Mouse (Mus musculus): Measurements from ENCODE around the gene Il17ra.

Il17ra gene

DNA sequence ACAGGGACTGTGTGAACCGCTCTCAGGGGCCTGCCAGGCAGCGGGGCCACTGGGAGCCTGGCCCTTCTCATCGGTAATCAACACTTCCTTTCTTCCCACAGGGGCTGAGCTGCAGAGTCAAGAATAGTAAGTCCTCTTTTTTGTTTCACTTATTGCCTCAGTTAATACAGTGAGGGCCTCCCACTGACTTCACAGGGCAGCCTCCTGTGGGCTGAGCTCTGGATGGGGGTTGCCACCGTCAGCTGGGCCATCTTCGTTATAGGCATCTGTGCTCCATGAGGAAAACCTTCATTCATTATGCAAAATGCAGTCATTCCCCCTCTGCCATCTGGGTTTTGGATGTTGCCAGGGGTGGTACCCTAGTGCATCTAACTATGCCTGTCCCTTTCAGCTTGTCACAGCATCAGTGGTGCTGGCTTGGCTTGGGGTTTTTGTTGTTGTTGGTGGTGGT, 9.0 kb downstream of the Il17ra start:
- no peak for DNase-seq (ENCODE audit: low spot score)

DNA sequence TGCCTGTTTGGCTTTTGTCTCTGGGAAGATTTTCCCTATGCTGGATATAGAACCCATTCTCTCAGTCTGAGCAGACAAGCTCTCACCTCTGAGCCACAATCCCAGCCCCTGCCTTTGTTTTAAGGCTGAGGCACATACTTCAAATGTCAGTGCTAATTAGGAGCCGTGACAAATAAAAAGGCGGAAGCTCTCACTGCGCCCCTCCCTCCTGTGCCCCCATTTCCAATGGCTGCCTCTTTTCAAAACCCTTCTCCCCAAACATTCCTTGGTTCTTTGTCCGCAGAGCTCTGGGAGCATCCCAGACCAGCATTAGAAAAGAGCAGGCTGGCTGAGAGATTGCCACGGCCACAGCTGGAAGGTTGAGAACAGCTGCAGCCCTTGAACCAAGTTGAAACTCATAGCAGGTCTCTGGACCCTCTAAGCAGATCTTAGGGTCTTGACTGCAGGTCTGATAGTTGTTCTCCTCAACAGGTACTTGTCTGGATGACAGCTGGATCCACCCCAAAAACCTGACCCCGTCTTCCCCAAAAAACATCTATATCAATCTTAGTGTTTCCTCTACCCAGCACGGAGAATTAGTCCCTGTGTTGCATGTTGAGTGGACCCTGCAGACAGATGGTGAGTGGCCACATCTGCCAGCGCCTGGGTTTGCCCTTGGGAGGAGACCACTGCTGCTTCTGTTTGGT, 9.6 kb downstream of the Il17ra start:
- no peak for DNase-seq (ENCODE audit: low spot score)

DNA sequence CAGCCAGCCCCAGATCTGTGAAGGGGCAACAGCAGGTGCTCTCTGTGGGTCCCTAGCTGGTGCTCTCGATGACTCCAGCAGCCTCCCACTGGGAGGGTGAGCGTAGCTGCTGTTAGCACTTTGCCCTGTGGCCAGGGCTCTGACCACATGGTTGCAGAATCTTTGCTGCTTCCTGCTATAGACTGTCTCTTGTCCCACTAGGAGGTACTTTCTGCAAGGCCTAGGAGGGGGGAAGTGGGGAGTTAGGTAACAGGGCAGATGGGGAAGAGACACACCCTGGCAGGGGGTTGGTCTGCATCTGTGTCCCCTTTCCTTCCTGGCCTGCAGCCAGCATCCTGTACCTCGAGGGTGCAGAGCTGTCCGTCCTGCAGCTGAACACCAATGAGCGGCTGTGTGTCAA, 10.4 kb downstream of the Il17ra start:
- DNase-seq (ENCODE audit: low spot score): no peak

DNA sequence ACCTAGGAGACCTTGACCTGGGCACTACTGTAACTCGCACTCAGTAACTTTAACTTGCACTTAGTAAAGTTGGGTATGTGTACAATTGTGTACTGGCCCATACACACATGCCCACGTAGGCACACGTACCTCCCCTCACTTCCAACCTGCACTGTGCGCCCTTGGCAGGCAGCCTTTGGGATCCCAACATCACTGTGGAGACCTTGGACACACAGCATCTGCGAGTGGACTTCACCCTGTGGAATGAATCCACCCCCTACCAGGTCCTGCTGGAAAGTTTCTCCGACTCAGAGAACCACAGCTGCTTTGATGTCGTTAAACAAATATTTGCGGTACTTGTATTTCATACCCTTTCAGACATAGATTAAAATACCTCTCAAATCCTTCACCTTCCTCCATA, 12.2 kb downstream of the Il17ra start:
- DNase-seq (ENCODE audit: low spot score): no peak

DNA sequence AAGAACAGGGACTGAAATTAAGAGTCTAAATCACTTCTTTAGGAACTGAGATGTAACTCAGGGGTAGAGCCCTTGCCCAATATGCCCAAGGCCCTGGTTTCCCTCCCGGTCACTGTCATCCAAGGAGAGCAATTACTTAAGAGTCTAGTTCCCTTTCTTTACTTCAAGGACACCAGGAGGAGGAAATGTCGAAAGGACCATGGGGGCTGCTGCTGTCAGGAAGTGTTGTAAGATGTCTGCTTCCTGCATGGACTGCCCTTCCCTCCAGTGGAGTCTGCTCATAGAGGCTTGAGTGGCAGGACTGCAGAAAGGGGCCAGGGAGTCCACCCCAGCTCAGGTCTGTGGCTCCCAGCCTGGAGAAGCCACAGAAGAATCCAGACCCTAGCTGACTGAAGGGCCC, 16.3 kb downstream of the Il17ra start:
- DNase-seq (ENCODE audit: low spot score): no peak

DNA sequence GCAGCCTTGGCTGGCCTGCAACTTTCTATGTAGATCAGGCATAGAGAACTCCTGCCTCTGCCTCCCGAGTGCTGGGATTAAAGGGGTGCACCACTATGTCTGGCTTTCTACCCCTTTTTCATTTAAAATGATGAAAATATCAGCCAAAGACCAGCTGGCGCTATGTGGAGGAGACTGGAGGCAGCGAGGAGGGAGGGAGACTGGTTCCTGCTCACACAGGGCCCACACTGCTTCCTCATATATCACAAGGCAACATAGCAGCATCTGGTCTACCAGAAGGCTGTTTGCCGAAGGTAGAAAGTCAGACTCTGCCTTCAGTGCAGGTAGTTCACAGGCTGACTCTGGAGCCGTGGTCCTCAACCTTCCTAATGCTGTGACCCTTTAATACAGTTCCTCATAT, 17.3 kb downstream of the Il17ra start:
- DNase-seq (ENCODE audit: low spot score): no peak

DNA sequence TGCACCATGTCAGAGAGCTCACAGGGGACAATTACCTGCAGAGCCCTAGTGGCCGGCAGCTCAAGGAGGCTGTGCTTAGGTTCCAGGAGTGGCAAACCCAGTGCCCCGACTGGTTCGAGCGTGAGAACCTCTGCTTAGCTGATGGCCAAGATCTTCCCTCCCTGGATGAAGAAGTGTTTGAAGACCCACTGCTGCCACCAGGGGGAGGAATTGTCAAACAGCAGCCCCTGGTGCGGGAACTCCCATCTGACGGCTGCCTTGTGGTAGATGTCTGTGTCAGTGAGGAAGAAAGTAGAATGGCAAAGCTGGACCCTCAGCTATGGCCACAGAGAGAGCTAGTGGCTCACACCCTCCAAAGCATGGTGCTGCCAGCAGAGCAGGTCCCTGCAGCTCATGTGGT, 18.5 kb downstream of the Il17ra start:
- no peak for DNase-seq (ENCODE audit: low spot score)

DNA sequence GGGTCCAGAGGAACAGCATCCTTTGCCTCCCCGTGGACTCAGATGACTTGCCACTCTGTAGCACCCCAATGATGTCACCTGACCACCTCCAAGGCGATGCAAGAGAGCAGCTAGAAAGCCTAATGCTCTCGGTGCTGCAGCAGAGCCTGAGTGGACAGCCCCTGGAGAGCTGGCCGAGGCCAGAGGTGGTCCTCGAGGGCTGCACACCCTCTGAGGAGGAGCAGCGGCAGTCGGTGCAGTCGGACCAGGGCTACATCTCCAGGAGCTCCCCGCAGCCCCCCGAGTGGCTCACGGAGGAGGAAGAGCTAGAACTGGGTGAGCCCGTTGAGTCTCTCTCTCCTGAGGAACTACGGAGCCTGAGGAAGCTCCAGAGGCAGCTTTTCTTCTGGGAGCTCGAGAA, 19.0 kb downstream of the Il17ra start:
- no peak for DNase-seq (ENCODE audit: low spot score)

DNA sequence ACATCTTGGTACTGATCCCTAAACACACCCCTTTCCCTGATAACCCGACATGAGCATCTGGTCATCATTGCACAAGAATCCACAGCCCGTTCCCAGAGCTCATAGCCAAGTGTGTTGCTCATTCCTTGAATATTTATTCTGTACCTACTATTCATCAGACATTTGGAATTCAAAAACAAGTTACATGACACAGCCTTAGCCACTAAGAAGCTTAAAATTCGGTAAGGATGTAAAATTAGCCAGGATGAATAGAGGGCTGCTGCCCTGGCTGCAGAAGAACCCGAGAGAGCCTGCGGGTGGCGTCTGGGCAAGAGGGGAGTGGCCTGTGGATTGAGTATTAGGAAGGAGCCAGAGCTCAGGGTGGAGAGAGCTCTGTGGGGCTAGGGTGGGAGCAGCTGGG, 19.7 kb downstream of the Il17ra start:
- no peak for DNase-seq (ENCODE audit: low spot score)

DNA sequence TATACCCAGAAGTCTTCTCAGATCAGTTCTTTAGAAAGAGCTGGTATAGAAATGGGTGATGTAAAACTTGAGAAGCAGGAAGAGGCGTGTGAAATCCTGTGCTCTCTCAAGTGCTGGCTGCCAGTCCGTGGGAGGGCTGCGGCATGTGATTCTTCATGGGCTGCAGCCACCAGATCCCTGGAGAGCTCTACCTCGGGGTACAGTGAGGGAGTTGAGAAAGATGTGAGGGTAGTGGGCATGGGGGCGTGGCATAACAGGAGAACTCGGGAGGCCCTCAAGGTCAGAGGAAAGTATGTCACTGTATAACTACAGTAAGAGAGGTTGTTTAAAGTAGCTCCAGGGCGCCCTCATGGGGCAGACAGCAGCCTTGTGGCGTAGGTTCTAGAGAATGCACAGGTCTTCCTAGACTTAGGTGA, 20.2 kb downstream of the Il17ra start:
- peak; percentile 41 for DNase-seq (ENCODE audit: low spot score)

DNA sequence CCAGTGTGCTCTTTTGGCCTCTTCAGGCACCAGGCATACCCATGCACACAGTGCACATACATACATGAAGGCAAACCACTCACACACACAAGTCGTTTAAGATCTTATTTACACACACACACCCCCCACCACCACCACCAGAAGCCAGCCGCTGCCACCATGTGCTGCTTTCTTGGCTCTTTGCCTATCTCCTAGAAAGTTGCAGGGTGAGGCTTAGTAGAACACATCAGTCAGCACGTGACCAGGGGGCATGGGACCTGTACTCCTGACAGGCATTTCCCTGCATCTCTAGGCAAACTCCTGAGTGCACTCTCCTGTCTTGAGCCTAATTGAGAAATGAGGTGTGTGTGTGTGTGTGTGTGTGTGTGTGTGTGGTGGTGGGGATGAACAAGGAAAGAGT, 22.0 kb downstream of the Il17ra start:
- DNase-seq (ENCODE audit: low spot score): no peak

DNA sequence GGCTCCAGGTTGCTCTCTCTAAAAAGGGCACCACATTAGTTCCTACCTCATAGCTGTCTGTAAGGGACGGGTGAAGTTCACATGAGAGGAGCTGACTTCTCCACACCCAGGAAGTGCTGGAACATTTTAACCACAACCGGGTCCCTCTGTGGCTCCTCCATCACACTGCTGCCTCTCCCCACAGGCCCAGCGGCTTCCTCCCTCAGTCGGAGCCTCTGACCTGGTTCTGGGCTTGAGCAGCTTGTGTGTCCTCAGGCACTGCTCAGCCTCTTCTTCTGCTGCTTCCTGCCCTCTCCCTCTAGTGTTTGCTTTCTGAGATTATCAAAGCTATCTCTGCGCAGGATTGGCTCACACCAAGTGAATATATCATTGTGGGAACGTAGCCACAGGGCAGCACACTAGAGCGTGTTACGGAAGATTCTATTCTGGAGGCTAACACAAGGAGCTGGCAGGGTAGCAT, 23.0 kb downstream of the Il17ra start:
- DNase-seq (ENCODE audit: low spot score): no peak

DNA sequence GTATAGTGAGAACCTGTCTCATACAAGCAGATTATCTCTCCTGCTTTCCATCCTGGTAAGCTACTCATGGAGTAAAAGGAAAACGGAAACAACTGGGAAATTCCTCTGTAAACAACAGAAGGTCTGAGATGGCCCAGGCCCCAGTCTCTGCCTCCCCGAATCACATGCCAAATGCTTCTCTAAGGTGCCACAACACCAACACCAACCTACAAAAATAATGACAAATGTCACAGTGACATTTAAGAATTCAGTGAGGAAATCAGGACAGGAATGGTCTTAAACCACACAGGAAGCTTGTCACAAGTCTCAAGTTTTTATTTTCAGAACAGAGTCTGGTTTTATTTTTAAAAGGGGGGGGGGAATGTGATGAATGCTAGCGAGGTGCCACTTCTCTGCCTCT, 25.6 kb downstream of the Il17ra start:
- DNase-seq (ENCODE audit: low spot score): no peak

DNA sequence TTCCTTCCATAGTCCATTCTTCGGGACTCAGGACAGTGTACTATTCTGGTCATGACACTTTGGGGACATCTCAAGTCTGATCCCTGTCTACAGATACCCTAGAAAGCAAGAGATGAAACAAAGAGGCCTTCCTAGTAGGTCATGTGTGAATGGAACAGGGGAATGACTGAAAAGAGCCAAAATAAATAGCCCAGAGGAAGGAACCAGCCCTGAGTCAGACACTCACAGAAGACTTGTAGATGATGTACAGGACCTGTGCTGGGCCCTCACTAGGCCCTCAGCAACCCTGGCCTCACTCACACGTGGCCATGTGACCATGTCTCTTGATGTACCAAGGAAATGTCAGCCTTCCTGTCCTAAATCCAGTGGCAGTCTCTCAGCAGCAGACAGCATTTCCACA, 26.4 kb downstream of the Il17ra start:
- DNase-seq (ENCODE audit: low spot score): no peak

DNA sequence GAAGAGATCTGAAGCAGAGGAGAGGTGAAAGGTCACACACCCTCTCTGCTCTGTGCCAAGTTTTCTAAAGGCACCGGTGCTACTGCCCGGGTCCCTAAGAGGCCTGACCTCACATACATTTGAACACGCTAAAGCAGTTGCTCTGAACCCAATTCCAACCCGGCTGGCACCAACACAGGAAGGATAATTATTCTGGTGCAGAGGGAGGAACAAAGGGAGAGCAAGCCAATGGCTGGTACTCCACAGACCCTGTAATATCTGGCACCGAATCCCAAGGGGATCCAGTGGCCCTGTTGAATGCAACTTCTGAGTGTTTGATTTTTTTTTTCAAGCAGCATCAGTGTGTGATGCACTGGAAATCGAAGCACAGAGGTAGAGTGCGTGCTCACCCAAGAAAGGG, 28.0 kb downstream of the Il17ra start:
- no peak for DNase-seq (ENCODE audit: low spot score)

DNA sequence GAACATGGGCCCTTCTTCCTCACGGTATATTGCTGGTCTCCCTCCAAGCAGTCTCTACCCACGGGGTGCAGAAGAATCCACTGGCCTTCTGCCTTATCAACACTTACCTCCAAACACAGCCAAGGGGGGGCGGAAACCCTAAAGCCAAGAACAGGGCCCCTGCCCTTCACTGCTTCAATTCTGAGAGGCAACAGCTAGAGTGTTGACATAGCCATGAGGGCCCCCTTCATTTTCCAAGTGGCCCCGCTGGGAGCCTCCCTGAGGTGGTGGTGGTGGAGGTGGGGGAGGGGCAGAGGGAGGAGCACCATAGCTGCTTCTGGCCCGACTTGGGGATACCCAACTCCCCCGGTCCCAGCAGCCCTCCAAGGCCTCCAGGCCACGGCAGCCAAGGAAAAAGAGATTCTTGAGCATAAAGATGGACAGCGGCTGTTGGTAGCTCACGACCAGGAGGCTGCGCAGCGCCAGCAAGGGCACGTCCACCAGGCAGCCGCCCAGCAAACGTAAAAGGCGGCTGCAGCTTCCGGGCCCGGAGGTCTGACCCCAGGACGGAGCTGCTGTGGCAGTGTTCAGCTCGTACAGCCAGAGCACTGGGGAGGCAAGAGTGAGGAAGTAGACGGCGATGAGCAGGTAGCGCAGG, 28.9 kb downstream of the Il17ra start:
- DNase-seq (ENCODE audit: low spot score): no peak

DNA sequence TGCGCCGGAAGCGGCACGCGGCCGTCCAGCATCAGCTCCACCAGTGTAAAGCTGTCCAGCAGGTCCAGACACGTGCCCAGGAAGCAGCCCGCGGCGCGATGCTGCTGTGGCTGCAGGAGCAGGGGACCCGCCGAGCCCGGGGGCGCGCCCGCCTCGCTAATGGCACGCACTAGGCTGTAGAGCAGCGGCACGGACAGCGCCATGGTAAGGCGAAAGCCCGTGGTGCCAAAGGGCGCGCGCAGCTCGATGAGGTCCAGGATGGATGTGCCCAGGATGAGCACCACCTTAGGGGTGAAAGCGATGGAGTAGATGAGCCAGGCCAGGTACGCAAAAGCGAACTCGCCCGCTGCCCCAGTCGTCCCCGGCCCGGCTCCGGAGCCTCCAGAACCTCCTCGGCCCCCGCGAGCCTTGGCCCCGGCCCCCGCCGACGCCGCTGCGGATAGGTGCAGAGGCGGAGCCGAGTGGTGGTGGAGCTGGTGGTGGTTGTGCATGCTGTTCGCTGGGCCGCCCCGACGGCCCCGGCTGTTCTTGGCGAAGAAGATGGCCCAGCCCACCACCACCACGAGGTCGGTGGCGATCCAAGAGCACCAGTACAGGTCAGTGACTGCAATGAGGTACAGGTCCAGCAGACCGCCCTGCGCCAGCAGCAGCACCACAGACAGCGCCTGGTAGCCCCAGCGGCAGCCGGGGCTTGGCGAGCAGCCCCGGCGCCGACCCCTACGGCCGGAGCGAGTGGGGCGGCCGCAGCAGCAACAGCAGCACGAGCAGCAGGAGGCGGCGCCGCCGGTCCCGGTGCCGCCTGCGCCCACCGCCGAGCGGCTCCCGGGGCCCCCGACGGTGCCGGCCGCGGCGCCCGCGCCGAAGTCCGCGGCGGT, 29.7 kb downstream of the Il17ra start:
- DNase-seq (ENCODE audit: low spot score): peak; percentile 45

DNA sequence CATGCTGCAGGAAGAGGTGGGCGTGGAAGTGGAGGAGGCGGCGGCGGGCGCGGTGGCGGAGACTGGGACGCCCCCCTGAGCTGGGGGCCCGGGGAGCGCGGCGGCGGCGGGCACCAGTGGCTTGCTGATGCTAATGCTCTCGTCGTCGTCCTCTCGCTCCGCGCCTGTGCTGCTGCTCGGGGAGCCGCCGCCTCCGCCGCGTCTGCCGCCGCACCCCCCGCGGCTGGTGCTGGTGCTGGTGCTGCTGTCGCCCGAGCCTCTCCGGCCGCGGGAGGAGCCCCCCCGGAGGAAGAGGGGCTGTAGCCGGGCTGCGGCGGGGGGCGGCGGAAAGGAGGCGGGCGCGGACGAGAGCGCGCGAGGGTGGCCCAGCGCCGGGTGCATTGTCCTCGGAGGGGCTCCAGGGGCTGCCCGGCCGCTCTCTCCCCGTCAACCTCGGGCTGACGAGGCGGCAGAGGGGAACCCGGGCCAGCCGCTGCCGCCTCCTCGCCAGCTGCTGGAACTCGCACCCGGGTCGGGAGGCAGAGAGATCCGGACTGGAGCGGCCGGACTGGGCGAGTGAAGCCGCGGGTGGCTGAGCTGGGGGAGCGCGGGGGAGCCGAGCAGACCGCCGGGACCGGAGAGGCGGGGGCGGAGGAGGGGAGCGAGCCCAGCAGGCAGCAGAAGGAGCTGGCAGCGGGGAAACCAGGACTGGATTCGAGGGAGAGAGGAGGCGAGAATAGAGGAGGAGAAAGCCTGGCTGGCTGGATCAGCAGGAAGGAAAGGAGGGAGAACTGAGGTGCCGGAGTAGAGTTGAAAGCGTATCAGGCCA, 30.5 kb downstream of the Il17ra start, which contains the start of gene Tmem121b:
Gene Tmem121b (minus strand): TSS at position 434 of the 808 bp plus-strand sequence.
- no peak for DNase-seq (ENCODE audit: low spot score)

DNA sequence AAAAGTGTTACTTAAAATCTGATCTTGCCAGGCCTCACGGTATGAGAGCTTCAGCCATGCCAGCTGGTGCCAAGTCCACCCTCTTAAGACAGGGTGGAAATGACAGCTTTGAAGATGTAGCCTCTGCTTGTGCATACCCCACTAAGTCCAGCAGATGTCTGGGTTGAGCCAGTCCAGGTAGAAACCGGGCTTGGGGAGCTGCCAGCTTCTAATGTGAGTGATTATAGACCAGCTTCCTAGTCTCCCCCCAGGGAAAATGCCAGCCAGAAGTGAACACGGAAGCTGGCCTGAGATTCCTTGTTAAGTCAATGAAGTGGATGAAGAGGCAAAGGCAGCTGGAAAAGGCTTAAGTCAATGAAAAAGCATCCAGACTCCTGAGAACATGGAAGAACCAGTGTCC, 33.5 kb downstream of the Il17ra start:
- DNase-seq (ENCODE audit: low spot score): no peak

DNA sequence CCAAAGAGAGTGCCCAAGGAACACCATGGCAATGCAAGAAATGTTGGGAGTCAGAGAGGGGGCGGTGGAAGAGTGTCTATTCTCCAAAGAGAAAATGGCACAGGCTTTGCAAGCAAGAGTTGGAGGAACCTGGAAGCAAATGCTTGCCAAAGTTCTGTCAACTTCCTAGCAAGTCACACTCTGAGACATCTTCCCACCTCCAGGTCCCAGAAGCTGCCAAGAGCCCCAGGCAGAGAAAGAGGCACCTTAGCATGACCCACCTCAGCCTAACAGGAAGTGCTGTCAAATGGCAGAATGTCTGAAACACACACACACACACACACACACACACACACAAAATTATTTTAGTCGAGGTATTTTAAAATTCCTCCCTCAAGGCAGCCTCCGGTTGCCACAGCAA, 41.0 kb downstream of the Il17ra start:
- DNase-seq (ENCODE audit: low spot score): no peak

DNA sequence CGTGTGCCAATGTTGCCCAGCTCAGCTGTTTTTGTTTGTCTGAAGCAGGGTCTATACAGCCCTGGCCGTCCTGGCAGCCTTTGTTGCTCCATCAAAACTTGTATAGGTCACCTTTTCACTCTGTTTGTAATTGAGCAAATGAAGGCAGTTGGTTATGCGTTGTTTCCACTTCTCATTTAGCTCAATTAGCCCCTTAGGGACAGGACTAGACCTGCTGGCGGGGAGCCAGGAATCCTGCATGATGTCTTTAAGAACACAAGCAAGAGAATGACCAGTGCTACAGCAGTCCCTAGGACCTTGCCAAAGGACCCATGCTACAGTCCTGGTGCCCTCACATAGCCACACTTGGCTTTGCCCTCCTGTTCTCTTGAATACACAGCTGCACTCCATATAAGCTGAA, 42.5 kb downstream of the Il17ra start:
- no peak for DNase-seq (ENCODE audit: low spot score)

DNA sequence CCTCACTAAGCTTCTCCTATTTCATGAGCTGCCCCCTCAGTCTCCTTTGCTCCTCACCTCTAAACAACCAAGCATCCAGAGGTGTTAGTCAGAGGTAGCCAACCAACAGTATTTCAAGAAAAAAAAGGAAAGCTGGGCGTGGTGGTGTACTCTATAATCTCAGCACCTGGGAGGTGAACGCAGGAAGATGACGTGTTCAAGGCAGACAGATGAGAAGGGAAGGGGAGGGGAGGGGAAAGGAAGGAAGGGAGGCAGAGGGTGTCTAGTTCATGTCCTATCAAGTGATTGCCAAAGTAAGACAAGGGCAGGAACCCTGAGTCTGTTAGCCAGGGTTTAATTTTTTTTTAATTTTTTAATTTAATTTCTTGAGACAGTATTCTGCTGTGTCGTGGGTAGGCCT, 45.6 kb downstream of the Il17ra start:
- DNase-seq (ENCODE audit: low spot score): no peak
